Mouse (Mus musculus): Measurements from ENCODE around the gene Pitx3.

DNA sequence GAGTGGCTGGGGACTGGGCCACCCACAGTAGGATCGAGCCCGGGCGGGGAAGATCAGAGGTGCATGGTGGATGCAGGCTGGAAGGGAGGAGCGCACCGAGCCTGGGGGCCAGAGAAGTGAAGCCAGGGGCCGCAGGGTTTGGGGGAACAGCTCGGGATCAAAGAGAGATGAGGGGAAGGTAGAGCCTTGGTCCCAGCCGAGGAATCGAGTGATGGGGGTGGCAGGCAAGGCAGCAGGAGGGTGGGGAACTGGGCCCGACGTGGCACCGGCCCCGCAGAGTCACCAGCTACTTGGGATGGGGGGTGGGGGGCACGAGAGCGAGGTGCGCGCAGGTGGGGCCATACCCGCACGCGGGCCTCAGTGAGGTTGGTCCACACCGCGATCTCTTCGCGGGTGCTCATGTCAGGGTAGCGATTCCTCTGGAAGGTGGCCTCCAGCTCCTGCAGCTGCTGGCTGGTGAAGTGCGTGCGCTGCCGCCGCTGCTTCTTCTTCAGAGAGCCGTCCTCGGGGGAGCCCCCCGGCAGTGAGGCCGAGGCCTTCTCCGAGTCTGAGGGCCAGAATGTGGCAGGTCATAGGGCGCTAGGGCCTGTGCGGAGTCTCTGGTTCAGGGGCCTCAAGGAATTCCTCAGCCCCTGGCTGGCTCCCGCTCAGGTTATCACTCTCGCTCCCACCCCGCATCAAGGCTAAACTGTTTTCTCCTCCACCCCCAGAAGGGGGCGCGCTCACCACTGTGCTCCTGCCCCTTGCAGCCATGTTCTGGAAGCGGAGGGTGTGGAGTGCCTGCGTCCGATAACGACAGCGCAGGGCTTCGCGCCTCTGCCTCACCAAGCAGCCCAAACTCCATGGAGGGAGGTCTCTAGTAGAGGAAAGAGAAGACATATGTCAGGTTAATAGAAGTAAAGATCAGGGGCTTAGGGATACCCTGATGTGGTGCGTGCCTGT is 11.2 kb downstream of the Pitx3 start:
- TF ChIP-seq CTCF (IDR thresholded peaks at IDR 0.05; ENCODE audit: insufficient read depth, low read length) = peak; percentile 72
- TF ChIP-seq POLR2A (IDR thresholded peaks at IDR 0.05; ENCODE audit: borderline replicate concordance, extremely low read depth, low read depth, low read length) = no peak

All from lung, adult 2 months (tissue).